Mouse (Mus musculus) c-Kit-negative CD71-positive TER-119-positive erythroid progenitor cells, embryonic 14.5 days (primary cell): Measurements from ENCODE around the gene Klhdc8b.

ENCODE experiments used
- DNase-seq: peaks from one replicate; pipeline ENCODE4 v3.0.0-alpha.2; 2013; ENCODE audit warnings: low read depth, low spot score

Gene Klhdc8b

DNA sequence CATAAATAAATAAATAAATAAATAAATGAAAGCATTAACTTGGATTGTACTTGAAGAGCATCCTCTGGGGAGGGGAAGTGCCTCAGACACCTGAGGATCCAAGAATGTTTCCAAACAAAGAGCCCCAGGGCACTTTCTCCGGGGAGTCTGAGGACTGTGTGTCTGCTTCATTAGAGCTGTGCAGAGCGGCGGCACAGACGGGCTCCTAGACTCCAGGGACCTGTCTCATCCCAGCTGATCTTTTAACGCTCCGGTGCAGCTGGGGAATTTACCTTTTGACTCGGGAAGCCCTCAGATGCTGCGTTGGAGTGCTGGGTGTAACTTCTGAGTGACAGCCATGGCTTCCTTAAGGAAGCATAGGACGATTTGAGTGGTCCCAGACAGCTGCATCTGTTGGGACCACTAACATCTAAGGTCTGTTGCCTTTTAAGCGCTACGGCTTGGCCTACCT lies at the start of gene Klhdc8b:
Gene Klhdc8b, minus strand, starts transcription at position 401 of the 451 bp plus-strand sequence.
- no peak for DNase-seq

- no peak for DNase-seq
These were observed 47.4 kb upstream of the Klhdc8b start for GRCm38 (mm10) chr9:108508776-108509175.

GRCm38 (mm10) chr9:108507619-108508434 lies 46.4 kb upstream of the Klhdc8b start, which contains the start of gene Qars:
TSS of gene Qars (plus strand) at chr9:108507706.
- peak; percentile 94 for DNase-seq

- no peak for DNase-seq
These were observed 45.5 kb upstream of the Klhdc8b start for GRCm38 (mm10) chr9:108506901-108507300.

GRCm38 (mm10) chr9:108499943-108500342 lies 38.6 kb upstream of the Klhdc8b start:
- DNase-seq, result no peak

GRCm38 (mm10) chr9:108499231-108499630 lies 37.9 kb upstream of the Klhdc8b start:
- DNase-seq, result no peak

DNA sequence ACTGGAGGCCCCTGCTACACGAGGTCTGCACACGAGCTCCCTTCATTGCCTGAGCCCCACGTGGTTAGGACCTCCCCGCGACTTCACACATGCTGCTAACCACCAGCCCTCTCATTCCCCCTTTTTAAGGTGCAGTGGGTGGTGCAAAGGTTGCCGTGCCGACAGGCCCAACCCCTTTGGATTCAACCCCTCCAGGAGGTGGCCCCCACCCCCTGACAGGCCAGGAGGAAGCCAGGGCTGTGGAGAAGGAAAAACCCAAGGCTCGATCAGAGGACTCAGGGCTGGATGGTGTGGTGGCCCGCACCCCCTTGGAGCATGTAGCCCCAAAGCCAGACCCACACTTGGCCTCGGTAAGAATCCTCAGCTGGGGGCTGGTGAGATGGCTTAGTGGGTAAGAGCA lies 33.5 kb upstream of the Klhdc8b start:
- no peak for DNase-seq

- no peak for DNase-seq
These were observed 32.9 kb upstream of the Klhdc8b start for GRCm38 (mm10) chr9:108494146-108494825.

DNA sequence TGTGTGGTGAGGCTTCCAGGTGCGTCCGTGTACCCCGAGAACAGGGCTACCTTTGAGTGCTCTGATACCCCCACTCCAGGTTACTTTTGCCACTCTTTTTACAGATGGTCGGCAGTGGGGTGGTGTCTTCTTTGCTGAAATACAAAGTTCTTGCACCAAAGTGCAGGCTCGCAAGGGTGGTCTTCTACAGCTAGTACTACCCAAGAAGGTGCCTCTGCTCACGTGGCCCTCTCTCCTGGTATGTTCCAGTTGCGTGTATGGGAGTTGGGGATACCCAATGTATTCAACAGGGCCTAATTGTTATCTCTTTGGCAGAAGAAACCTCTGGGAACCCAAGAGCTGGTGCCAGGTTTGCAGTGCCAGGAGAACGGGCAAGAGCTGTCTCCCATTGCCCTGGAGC lies 31.9 kb upstream of the Klhdc8b start:
- DNase-seq, result no peak

DNA sequence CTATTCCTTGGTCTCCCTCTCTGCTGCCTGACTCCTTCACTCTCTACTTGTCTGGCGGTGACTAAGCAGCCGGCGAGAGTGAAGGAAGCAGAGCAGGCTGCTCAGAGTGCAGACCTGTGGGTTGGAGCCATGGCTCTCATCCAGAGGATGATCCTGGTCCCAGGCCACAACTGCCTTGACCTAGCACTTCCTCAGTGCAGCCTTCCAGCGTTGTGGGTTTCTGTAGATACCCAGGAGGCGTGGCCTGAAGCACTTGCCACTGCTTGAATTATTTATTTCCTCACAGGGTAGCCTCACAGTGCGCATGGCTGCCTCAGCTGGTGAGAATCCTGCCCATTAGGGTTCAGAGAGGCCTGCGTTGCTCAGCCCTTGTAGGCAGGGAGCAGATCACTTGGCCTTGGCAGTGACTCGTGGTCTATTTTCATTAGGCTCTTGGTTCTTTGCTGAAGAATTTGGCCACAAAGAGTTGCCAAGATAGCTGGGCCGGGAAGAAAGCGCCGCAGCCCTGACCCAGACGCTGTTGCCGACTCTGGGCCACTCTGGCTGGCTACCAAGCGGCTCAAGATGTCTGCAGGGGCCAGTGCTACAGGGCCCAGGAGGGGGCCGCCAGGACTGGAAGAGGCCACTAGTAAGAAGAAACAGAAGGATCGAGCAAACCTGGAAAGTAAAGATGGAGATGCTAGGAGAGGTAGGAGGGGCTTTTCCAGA lies 30.8 kb upstream of the Klhdc8b start:
- no peak for DNase-seq

GRCm38 (mm10) chr9:108491286-108491580 lies 29.9 kb upstream of the Klhdc8b start:
- DNase-seq, result no peak

DNA sequence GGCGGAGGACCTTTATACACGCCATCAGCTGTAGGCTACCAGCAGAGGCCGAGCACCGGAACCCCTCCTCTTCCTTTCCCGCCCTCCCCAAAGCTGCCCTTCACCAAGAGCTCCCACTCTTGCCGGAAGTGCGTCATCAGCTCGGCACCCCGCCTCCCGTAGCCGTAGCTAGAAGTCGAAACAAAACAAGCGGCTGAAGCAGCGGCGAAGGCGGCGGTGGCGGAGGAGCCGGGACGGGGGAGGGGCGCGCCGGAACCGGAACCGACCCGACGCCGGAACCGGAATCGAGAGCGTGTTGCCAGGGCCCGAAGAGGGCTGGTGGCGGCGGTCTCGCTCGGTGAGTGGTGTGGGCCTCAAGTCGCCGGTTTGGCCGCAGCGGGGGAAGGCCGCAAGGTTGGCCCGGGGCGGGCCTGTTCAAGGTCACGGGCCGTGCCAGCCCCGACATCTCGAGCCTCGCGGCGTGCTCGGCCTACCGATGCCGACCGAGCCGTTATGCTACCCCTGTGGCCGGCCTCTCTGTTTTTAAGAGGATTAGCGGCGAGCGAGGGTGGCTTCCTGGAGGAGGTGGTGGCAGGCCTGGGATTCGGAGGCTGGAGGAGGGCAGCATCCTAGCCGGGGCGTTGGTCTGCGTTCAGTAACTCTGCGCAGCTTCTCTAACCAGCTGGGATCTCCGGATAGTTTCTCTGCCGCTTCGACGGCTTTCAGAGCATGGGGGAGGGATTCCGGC lies 29.3 kb upstream of the Klhdc8b start, which contains the start of gene Usp19:
Gene Usp19, plus strand, starts transcription at position 44 of the 727 bp plus-strand sequence.
- peak; percentile 82 for DNase-seq

DNA sequence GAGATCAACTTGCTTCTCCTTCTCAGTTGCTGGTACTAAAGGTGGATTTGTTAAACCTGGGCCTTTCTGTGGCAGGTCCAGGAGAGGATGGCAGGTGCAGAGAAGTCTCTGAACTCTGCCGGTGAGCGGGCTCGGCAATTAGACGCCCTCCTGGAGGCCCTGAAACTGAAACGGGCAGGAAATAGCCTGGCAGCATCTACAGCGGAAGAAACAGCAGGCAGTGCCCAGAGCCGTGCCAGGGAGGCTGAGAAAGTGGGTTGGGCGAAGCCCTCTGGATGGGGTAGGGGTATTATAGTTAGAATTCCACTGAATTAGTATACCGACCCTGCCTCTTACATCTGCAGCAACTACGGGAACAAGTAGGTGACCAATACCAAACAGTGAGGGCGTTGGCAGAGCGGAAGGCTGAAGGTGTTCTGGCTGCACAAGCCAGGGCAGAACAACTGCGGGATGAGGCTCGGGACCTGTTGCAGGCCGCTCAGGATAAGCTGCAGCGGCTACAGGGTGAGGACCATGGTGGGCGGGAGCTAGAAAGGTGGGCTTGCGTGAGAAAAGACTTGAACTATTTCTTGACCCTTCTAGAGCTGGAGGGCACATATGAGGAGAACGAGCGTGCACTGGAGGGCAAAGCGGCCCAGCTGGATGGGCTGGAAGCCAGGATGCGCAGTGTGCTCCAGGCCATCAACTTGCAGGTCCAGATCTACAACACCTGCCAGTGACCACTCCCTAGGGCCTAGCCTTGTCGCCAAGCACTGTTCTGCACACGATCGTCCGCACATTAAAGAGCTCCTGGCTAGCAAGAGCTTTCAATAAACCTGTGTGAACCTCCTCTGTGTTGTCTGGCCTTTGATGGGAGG lies 28.5 kb upstream of the Klhdc8b start:
- DNase-seq, result no peak

GRCm38 (mm10) chr9:108489215-108489614 lies 27.8 kb upstream of the Klhdc8b start:
- no peak for DNase-seq

DNA sequence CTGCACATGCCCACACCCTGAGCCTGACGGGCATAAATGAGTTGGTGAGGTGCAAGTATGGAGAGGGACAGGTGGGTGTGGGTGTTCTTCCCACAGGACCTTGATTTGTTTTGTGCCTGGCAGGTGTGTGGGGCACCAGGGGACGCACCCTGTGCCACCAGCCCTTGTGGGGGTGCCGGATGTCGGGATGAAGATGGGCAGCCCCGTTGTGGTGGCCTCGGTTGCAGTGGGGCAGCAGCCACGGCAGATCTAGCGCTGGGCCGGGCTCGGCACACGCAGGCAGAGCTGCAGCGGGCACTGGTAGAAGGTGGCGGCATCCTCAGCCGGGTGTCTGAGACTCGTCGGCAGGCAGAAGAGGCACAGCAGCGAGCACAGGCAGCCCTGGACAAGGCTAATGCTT lies 27.0 kb upstream of the Klhdc8b start:
- DNase-seq, result no peak

DNA sequence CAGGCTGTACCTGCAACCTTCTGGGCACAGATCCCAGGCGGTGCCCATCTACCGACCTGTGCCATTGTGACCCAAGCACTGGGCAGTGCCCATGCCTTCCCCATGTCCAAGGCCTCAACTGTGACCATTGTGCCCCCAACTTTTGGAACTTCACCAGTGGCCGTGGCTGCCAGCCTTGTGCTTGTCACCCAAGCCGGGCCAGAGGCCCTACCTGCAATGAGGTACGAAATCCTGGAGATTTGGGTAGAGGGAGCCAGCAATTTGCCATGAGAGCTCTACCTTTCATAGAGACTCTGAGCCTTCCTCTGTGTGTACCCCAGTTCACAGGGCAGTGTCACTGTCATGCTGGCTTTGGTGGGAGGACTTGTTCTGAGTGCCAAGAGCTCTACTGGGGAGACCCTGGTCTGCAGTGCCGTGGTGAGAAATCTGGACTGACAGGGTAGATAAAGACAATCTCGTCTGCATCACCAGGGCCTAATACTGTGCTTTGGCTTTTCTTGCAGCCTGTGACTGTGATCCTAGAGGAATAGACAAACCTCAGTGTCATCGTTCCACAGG lies 25.7 kb upstream of the Klhdc8b start:
- DNase-seq, result no peak

DNA sequence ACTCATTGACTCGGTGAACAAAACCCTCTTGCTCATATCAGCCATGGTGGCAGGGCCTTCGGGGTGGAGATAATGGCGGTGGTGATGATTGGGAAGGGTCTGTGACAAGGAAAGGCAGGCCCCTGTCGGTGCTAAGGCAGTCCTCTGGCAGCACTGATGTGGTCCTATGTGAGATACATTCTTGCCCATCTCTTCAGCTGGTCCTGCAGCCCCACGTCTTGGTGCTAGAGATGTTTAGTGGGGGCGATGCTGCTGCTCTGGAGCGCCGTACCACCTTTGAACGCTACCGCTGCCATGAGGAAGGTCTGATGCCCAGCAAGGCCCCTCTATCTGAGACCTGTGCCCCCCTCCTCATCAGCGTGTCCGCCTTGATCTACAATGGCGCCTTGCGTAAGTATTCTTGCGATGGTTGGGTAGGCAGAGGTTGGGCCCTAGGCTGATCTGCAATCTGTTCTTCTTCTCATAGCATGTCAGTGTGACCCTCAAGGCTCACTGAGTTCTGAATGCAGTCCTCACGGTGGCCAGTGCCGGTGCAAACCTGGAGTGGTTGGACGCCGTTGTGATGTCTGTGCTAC lies 24.0 kb upstream of the Klhdc8b start:
- no peak for DNase-seq

- no peak for DNase-seq
These were observed 22.6 kb upstream of the Klhdc8b start for GRCm38 (mm10) chr9:108484021-108484420.

GRCm38 (mm10) chr9:108483051-108483790 lies 21.8 kb upstream of the Klhdc8b start:
- no peak for DNase-seq
